In the genomic region with DNA sequence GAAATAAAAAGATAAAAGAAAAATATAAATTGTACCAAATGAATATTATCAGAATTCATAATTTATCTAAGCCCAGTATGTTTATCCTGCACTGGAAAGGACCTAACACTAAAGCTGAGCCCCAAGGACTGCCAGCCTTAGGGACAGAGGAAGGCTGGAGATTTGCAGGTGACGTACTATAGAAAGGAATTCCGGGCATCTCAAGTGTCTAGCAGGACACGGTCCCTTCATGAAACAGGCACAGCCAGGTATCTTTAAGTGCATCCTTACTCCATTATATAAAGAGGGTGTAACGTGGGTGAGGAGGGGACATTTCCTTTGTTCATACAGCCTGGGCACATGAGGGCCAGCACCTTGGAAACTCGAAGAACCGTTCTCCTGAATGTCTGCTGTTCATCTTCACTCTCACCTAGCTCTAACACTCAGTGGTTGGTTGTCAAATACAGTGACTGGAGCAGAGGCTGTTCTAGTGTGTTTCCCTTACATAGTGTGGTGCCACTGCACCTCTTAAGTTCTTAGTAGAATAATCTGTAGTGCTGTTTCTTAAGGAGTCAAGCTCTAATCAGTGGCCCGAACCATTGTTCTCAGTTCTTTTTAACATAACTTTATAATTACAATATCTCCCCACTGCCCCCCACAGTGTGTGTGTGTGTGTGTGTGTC, we compare ENCODE assay signal across 13 mouse cellular contexts.
DNase-seq lines count a peak whose midpoint lies in the region; ATAC-seq and TF ChIP-seq lines count a peak whose summit lies in the region.
"Had no signal": no experiment of that assay in that cellular context is flagged by ENCODE, and none has a peak within 500 bp of the region (broad histone marks: within the 10 kb centered on the region; RNA-seq: fewer than 3 reads in every experiment).

No protein-coding gene starts in this region.

- no peak for DNase-seq in forebrain, embryonic 11.5 days (ENCODE audit: low spot score)
- no peak for DNase-seq in forebrain, postnatal 0 days
- peak; percentile 46 for DNase-seq in intestine, embryonic 14.5 days (ENCODE audit: low spot score)
- DNase-seq in lung, embryonic 14.5 days: peak; percentile 61
- no peak for DNase-seq in neural tube, embryonic 10.5 days (ENCODE audit: extremely low spot score, low spot score)
- no peak for DNase-seq in layer of hippocampus, adult 8-10 months (ENCODE audit: low spot score in 2 of 2)
- DNase-seq: cerebellum, postnatal 36 days; kidney, adult 9 months; right cerebral cortex, postnatal 4 days had no signal

- H3K9me3 ChIP-seq in forebrain, embryonic 11.5 days (ENCODE audit: control insufficient read depth, low read length): no peaks in the 10 kb centered on the region
- no peaks in the 10 kb centered on the region for H3K9me3 ChIP-seq in forebrain, postnatal 0 days (ENCODE audit: low read length)
- no peaks in the 10 kb centered on the region for H3K9me3 ChIP-seq in intestine, embryonic 14.5 days (ENCODE audit: control insufficient read depth, low read length)
- H3K9me3 ChIP-seq in intestine, embryonic 16.5 days (ENCODE audit: control insufficient read depth, low read length): no peaks in the 10 kb centered on the region
- no peaks in the 10 kb centered on the region for H3K9me3 ChIP-seq in lung, embryonic 14.5 days (ENCODE audit: low read depth, low read length)
- H3K9me3 ChIP-seq in midbrain, embryonic 16.5 days (replicated peaks; ENCODE audit: control insufficient read depth, low read length, poor library complexity, severe bottlenecking): no peaks in the 10 kb centered on the region
- H3K9me3 ChIP-seq: G1E; limb, embryonic 15.5 days had no signal

- H3K4me1 ChIP-seq in forebrain, embryonic 11.5 days (replicated peaks; ENCODE audit: control insufficient read depth, insufficient read depth, low read length): peaks cover 3% of the 10 kb centered on the region; the same call in 1 of the 2 replicates
- no peaks in the 10 kb centered on the region for H3K4me1 ChIP-seq in forebrain, postnatal 0 days (ENCODE audit: insufficient read depth)
- H3K4me1 ChIP-seq in intestine, embryonic 14.5 days (replicated peaks; ENCODE audit: control insufficient read depth, insufficient read depth, low read length): no peaks in the 10 kb centered on the region
- H3K4me1 ChIP-seq in intestine, embryonic 16.5 days (ENCODE audit: control insufficient read depth, insufficient read depth, low read length): no peaks in the 10 kb centered on the region
- no peaks in the 10 kb centered on the region for H3K4me1 ChIP-seq in lung, embryonic 14.5 days (ENCODE audit: insufficient read depth)
- H3K4me1 ChIP-seq in midbrain, embryonic 16.5 days (ENCODE audit: control insufficient read depth, insufficient read depth, low read length): peaks cover 2% of the 10 kb centered on the region; the same call in 1 of the 2 replicates
- H3K4me1 ChIP-seq: limb, embryonic 15.5 days had no signal

- no peak overlapping the region for H3K4me2 ChIP-seq in forebrain, embryonic 11.5 days (ENCODE audit: low read depth, low read length, severe bottlenecking)
- no peak overlapping the region for H3K4me2 ChIP-seq in forebrain, postnatal 0 days (ENCODE audit: low read depth)
- H3K4me2 ChIP-seq in intestine, embryonic 14.5 days (ENCODE audit: low read length): no peak overlapping the region
- no peak overlapping the region for H3K4me2 ChIP-seq in intestine, embryonic 16.5 days (ENCODE audit: low read depth, low read length)
- H3K4me2 ChIP-seq in lung, embryonic 14.5 days: no peak overlapping the region
- H3K4me2 ChIP-seq in midbrain, embryonic 16.5 days (ENCODE audit: low read length): no peak overlapping the region
- H3K4me2 ChIP-seq: limb, embryonic 15.5 days had no signal

- whole genome bisulfite sequencing in forebrain, embryonic 11.5 days: 70% methylated on average over 7 of the region's 7 CpGs
- 69% methylated on average over 7 of the region's 7 CpGs for WGBS in forebrain, postnatal 0 days
- 55% methylated on average over 7 of the region's 7 CpGs for WGBS in intestine, embryonic 14.5 days
- WGBS in intestine, embryonic 16.5 days: 57% methylated on average over 7 of the region's 7 CpGs
- 43% methylated on average over 7 of the region's 7 CpGs for WGBS in lung, embryonic 14.5 days
- WGBS in midbrain, embryonic 16.5 days: 59% methylated on average over 7 of the region's 7 CpGs

- no peak overlapping the region for H3K9ac ChIP-seq in forebrain, embryonic 11.5 days (ENCODE audit: low read length)
- no peak overlapping the region for H3K9ac ChIP-seq in forebrain, postnatal 0 days
- H3K9ac ChIP-seq in intestine, embryonic 14.5 days (ENCODE audit: low read length): no peak overlapping the region
- H3K9ac ChIP-seq in intestine, embryonic 16.5 days (ENCODE audit: low read depth, low read length): no peak overlapping the region
- H3K9ac ChIP-seq in lung, embryonic 14.5 days: no peak overlapping the region
- H3K9ac ChIP-seq in midbrain, embryonic 16.5 days (ENCODE audit: low read depth, low read length): no peak overlapping the region
- H3K9ac ChIP-seq: limb, embryonic 15.5 days had no signal

- no peaks in the 10 kb centered on the region for H3K27me3 ChIP-seq in forebrain, embryonic 11.5 days (ENCODE audit: control insufficient read depth, insufficient read depth, low read length)
- no peaks in the 10 kb centered on the region for H3K27me3 ChIP-seq in forebrain, postnatal 0 days (ENCODE audit: insufficient read depth, low read length)
- no peaks in the 10 kb centered on the region for H3K27me3 ChIP-seq in intestine, embryonic 14.5 days (replicated peaks; ENCODE audit: control insufficient read depth, insufficient read depth, low read length)
- H3K27me3 ChIP-seq in intestine, embryonic 16.5 days (replicated peaks; ENCODE audit: control insufficient read depth, insufficient read depth, low read length): no peaks in the 10 kb centered on the region
- no peaks in the 10 kb centered on the region for H3K27me3 ChIP-seq in lung, embryonic 14.5 days (ENCODE audit: insufficient read depth, low read length)
- no peaks in the 10 kb centered on the region for H3K27me3 ChIP-seq in midbrain, embryonic 16.5 days (ENCODE audit: control insufficient read depth, insufficient read depth, low read depth, low read length)
- H3K27me3 ChIP-seq: limb, embryonic 15.5 days had no signal

- H3K36me3 ChIP-seq in forebrain, embryonic 11.5 days (ENCODE audit: control insufficient read depth, insufficient read depth, low read length): no peaks in the 10 kb centered on the region
- no peaks in the 10 kb centered on the region for H3K36me3 ChIP-seq in forebrain, postnatal 0 days (ENCODE audit: insufficient read depth)
- no peaks in the 10 kb centered on the region for H3K36me3 ChIP-seq in intestine, embryonic 14.5 days (ENCODE audit: control insufficient read depth, insufficient read depth, low read length)
- no peaks in the 10 kb centered on the region for H3K36me3 ChIP-seq in intestine, embryonic 16.5 days (ENCODE audit: control insufficient read depth, insufficient read depth, low read length)
- no peaks in the 10 kb centered on the region for H3K36me3 ChIP-seq in lung, embryonic 14.5 days (ENCODE audit: insufficient read depth)
- H3K36me3 ChIP-seq in midbrain, embryonic 16.5 days (ENCODE audit: control insufficient read depth, insufficient read depth, low read length): no peaks in the 10 kb centered on the region
- H3K36me3 ChIP-seq: G1E; limb, embryonic 15.5 days had no signal

- H3K27ac ChIP-seq in forebrain, embryonic 11.5 days (ENCODE audit: low read depth, low read length): no peak overlapping the region
- no peak overlapping the region for H3K27ac ChIP-seq in forebrain, postnatal 0 days (ENCODE audit: low read depth, low read length)
- H3K27ac ChIP-seq in intestine, embryonic 14.5 days (ENCODE audit: low read depth): no peak overlapping the region
- no peak overlapping the region for H3K27ac ChIP-seq in intestine, embryonic 16.5 days (ENCODE audit: low read length)
- H3K27ac ChIP-seq in lung, embryonic 14.5 days (ENCODE audit: low read depth): peak overlapping the region; percentile 78
- H3K27ac ChIP-seq in midbrain, embryonic 16.5 days (ENCODE audit: low read length): no peak overlapping the region
- H3K27ac ChIP-seq: limb, embryonic 15.5 days had no signal

- no peak for TF ChIP-seq CTCF in forebrain, postnatal 0 days (IDR thresholded peaks at IDR 0.05; ENCODE audit: low read depth)
- TF ChIP-seq CTCF in lung, embryonic 14.5 days (IDR thresholded peaks at IDR 0.05; ENCODE audit: low read depth): no peak

- H3K4me3 ChIP-seq in forebrain, embryonic 11.5 days (ENCODE audit: low read depth, low read length): no peak overlapping the region
- H3K4me3 ChIP-seq in forebrain, postnatal 0 days (ENCODE audit: low read depth, low read length): no peak overlapping the region
- no peak overlapping the region for H3K4me3 ChIP-seq in intestine, embryonic 14.5 days (ENCODE audit: low read depth, low read length)
- no peak overlapping the region for H3K4me3 ChIP-seq in intestine, embryonic 16.5 days (ENCODE audit: low read length)
- H3K4me3 ChIP-seq in lung, embryonic 14.5 days (ENCODE audit: low read depth, low read length): no peak overlapping the region
- no peak overlapping the region for H3K4me3 ChIP-seq in midbrain, embryonic 16.5 days (ENCODE audit: low read depth, low read length)
- H3K4me3 ChIP-seq: limb, embryonic 15.5 days had no signal

- ATAC-seq in forebrain, embryonic 11.5 days (replicated peaks; ENCODE audit: low FRiP score): peak; percentile 39; the same call in 1 of the 2 replicates
- ATAC-seq in forebrain, postnatal 0 days: no peak
- 0 out of 2 replicates have a peak, but pooled peaks have one; percentile 50 for ATAC-seq in intestine, embryonic 14.5 days (replicated peaks; ENCODE audit: low FRiP score, low TSS enrichment, low read depth)
- no peak for ATAC-seq in intestine, embryonic 16.5 days
- ATAC-seq in lung, embryonic 14.5 days (ENCODE audit: insufficient read depth): peak; percentile 97
- 0 out of 2 replicates have a peak, but pooled peaks have one; percentile 56 for ATAC-seq in midbrain, embryonic 16.5 days

Comparison
In these comparisons a context has a peak if more than half of its experiments do, and no peak if none do; other contexts are left out.
1. ATAC-seq: peak in forebrain, embryonic 11.5 days (single experiment), intestine, embryonic 14.5 days (single experiment), lung, embryonic 14.5 days (single experiment) and midbrain, embryonic 16.5 days (single experiment); none in forebrain, postnatal 0 days (single experiment) and intestine, embryonic 16.5 days (single experiment).
2. DNase-seq: peak in intestine, embryonic 14.5 days (single experiment) and lung, embryonic 14.5 days (single experiment); none in forebrain, embryonic 11.5 days (single experiment), forebrain, postnatal 0 days (single experiment), neural tube, embryonic 10.5 days (single experiment) and layer of hippocampus, adult 8-10 months (0 of 2).